Mouse (Mus musculus) olfactory bulb, adult 2 months (tissue): Measurements from ENCODE around the gene Lrrc59. TPM values are rescaled to one million over a fixed set of nuclear protein-coding genes. Genes with fewer than 3 reads are reported as not detected.
A peak's percentile ranks its signal among the peaks of the same experiment; 100 is the strongest.

Source experiments
- H3K27ac ChIP-seq: fragments of 200-500 bp; 2 replicates; pipeline ENCODE4 v1.5.1; 2012; ENCODE audit warnings: low read depth, low read length; ENCODE audit not compliant: insufficient read depth
- H3K4me1 ChIP-seq: fragments of 200-500 bp; 2 replicates; pipeline ENCODE4 v1.6.1; 2012; ENCODE audit warnings: low read length; ENCODE audit not compliant: control insufficient read depth, insufficient read depth
- H3K4me3 ChIP-seq: fragments of 200-500 bp; 2 replicates; pipeline ENCODE4 v1.5.1; 2012; ENCODE audit warnings: mild to moderate bottlenecking, low read depth, low read length, moderate library complexity; ENCODE audit not compliant: insufficient read depth
- CTCF ChIP-seq: fragments of 200-500 bp; IDR thresholded peaks from 2 replicates; pipeline ENCODE4 v1.5.1; 2012; ENCODE audit warnings: low read depth, mild to moderate bottlenecking, low read length, moderate library complexity; ENCODE audit not compliant: insufficient read depth
- POLR2A ChIP-seq: fragments of 200-500 bp; IDR thresholded peaks from 2 replicates; pipeline ENCODE4 v1.6.1; 2012; ENCODE audit warnings: mild to moderate bottlenecking, low read depth, low read length, moderate library complexity; ENCODE audit not compliant: insufficient read depth
- WGBS: fragments of 180-500 bp; shearing (Covaris S2); methylation state at CpG from one replicate; pipeline ENCODE4 v1.1.7; 2018; 5-methylcytosine and 5-hydroxymethylcytosine counted together
- polyA plus RNA-seq: library from polyadenylated mRNA; stranded (reverse); fragments of >200 nt; gene quantifications from 2 replicates; pipeline ENCODE4 v1.2.4, GENCODE M21; 2012; ENCODE audit warnings: low replicate concordance; ENCODE audit not compliant: missing spikeins, insufficient read depth, insufficient read length

Lrrc59 gene
- polyA plus RNA-seq, 1 experiment, result not detected

DNA sequence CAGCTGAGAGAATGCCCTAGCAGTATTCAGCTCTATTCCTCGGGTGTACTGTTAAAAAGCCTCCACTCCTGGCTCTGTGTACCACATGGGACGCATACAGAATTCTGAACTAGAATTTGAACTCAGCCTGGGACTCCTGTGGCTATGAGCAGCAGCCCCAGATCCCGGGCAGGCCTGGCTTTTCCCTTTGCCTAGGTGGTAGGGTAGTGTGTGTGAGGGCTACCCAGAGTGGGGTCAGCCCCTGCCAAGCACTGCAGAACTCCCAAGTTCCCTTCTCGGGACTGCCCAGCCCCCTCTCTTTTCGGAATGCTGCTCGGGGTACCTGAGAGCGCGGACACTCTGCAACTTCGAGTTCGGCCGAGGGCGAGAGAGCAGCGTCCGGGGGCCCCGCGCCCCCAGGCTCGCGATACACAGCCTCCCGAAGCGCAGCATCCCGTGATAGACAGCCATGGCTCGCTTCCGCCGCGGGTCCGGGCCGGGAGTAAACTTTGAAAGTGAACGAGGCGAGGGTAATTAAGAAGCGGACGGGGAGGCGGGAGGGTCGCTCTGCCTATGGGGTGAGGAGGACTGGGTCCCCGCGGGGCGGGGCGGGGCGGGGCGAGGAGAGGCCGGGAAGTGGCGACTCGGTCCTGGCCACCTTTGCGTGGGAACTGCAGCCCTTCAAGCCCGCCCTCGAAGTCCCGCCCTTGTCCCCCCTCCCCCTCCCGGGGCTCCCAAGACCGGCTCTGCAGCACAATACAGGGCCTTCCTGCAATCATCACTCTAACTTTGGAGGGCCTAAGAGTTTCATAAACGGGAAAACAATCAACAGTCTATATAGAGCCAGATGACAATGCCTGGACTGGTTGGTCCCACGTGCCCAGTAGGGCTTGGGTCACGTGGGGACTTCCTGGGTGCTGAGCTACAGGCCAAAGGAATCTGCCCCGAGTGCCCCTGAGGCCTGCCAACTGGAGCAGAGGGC, 28.0 kb upstream of the Lrrc59 start, which contains the start of gene Acsf2:
Gene Acsf2 (minus strand): TSS at position 551 of the 961 bp plus-strand sequence.
- Histone ChIP-seq H3K27ac (no peak within 1 kb of the TSS), H3K4me3 (peak within 1 kb of the TSS; percentile 41), H3K4me1 (peaks cover 4% of the 10 kb centered on the region)
- WGBS, result 2% methylated on average over 51 of the region's 52 CpGs
- TF ChIP-seq CTCF (no peak), POLR2A (no peak)

DNA sequence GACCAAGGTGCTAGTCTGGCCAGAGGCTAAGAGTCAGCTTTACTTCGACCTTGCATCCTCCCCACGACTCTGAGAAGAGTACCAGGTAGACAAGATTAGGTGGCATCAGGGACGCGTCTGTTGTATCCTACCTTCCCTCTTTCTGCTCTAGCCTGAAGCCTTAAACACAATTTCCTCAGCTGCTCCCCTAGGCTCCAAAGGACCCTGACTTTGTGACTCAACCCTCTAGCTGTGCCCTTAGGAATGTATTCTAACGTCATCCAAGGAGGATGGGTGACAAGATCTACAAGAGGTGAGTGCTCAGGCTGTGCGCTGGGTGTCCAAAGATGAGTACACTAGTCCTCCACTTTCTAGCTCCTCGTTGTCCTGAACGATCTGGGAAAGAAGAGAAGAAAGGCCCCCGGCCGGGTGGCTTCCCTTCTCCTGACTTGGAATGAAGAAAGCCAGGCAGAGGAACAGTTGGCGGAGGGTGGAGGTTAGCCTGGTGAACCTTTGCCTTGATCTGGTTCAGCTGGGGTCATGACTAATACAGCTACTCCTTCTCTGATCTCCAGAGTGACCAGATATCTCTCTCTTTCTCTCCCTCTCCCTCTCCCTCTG, 27.1 kb upstream of the Lrrc59 start:
- no peak overlapping the region for H3K4me3 ChIP-seq
- H3K27ac ChIP-seq, result no peak overlapping the region
- 78% methylated on average over 11 of the region's 11 CpGs for WGBS
- H3K4me1 ChIP-seq, result peaks cover 4% of the 10 kb centered on the region
- no peak for TF ChIP-seq CTCF
- TF ChIP-seq POLR2A, result no peak

DNA sequence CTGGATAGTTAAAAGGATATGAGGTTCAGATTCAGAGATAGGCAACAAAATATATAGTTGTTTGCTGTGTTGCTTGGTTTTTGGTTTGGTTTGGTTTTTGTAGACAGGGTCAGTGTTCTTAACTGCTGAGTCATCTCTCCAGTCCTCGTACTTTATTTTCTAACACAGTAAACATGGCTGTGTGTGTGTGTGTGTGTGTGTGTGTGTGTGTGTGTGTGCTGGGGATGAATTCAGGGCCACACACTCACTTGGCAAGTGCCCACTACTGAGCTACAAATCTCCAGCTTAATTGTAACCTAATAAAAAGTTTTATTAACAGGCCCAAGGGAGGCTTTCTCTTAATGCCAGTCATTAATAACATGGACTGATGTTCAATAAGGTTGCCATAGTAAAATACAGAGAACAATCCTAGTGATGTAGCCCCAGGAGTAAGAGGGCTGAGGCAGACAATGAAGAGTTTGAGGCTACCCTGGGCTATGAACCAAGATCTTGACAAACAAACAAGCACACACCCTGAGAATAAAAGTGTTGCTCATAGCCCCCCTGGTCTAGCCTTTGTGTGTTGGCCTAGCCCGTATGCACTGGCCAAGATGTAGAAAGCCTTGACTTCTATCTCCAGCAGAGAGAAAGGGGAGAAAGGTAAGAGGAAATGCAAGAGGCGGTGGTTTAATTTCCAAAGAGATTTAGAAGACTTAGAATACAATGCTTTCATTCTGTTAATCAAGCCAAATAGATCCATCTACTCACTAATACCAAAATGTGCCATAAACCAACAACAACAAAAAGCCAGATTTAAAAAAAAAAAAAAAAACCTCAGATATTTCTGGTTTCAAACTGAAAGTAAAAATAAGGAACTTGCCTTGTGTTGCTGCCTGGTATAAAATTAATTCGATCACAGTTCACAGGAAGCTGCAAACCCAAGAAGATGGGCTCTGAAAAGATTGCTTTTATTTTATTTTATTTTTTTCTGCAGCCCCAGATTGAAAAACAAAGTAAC, 18.5 kb upstream of the Lrrc59 start:
- 57% methylated on average over 4 of the region's 4 CpGs for WGBS
- Histone ChIP-seq H3K4me1 (no peaks in the 10 kb centered on the region), H3K27ac (no peak overlapping the region), H3K4me3 (no peak overlapping the region)
- TF ChIP-seq CTCF (no peak), POLR2A (no peak)

DNA sequence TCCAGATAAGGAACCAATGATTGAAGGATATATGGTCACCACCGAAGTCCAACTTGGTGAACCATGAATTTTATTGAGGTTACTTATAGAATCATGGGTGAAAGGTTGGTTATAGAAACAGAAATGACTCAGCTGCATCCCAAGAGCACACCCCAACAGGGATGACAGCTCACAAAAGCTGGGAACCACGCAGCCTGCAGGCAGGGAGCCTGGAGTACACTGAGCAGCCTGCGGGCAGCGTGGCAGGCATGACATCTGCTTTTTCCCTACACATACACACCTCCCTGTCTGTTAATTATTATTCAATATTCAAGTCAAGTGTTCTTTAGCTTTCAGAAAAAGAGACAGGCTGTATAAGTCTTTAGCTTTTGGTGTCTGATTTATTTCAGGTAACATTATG, 15.0 kb upstream of the Lrrc59 start:
- no peaks in the 10 kb centered on the region for H3K4me1 ChIP-seq
- TF ChIP-seq POLR2A (no peak), CTCF (no peak)
- WGBS, result 75% methylated on average over 4 of the region's 4 CpGs
- no peak overlapping the region for H3K4me3 ChIP-seq
- no peak overlapping the region for H3K27ac ChIP-seq

DNA sequence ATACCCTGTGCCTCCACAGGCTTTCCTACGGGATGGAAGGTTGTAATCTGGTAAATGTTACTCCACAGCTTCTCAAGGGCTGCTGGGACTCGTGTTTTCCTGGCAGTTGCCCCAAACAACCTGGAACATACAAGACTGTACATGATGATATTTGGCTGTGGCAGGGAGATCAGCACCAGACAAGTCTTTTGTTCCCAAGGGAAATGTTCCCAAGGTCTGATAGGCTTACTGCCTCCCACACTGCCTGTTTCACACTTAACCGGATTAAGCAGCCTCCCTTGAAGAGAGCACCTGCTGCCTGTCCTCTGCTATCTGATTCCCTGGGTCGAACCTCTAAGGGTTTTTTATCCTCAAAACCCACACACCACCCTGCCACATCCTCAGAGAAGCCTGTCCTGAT, 14.1 kb upstream of the Lrrc59 start:
- 16% methylated on average over 4 of the region's 4 CpGs for WGBS
- Histone ChIP-seq H3K4me3 (no peak overlapping the region), H3K27ac (no peak overlapping the region), H3K4me1 (no peaks in the 10 kb centered on the region)
- TF ChIP-seq POLR2A (no peak), CTCF (no peak)

DNA sequence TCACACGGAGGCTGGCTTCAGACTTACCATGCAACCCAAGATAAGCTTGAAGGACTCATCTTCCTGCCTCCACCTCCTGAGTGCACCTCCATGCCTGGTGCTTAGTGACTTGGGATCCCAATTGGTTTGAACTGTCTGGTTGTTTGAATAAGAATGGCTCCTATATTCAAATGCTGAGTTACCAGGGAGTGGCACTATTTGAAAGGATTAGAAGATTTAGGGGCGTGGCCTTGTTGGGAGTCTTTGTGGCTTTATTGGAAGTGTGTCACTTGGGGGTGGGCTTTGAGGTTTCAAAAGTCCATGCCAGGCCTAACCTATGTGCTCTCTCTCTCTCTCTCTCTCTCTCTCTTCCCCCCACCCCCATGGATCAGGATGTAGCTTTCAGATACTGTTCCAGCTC, 11.9 kb upstream of the Lrrc59 start:
- 97% methylated on average over 2 of the region's 2 CpGs for WGBS
- Histone ChIP-seq H3K4me3 (no peak overlapping the region), H3K4me1 (no peaks in the 10 kb centered on the region), H3K27ac (no peak overlapping the region)
- TF ChIP-seq POLR2A (no peak), CTCF (no peak)

DNA sequence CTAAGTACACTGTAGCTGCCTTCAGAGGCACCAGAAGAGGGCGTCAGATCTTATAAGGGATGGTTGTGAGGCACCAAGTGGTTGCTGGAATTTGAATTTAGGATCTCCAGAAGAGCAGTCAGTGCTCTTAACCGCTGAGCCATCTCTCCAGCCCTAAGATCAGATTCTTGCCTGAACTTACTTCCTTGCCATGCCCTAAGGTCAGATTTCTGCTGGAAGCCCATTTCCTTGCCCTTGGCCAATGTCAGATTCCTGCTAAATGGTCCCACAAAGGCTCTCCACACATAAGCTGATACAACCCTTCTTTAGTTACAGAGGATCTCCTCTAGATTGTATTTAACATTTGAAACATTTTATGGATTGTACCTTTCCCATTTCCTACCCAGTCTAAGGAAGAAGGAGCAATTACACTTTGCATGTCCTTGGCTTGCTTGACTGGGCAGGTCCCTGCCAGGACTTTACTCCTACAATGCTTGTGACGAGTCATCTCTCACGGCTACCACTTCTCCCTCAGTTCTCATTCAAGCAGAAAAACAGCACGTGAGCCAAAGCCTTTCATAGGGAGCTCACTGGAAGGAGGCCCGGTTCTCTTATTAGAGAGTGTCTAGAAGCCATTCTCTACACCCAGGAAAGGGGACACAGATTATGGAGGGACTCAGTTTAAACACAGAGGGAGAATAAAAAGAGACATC, 8.7 kb upstream of the Lrrc59 start:
- WGBS, result 36% methylated on average over 6 of the region's 6 CpGs
- no peaks in the 10 kb centered on the region for H3K4me1 ChIP-seq
- TF ChIP-seq POLR2A (no peak), CTCF (no peak)
- H3K4me3 ChIP-seq, result no peak overlapping the region
- no peak overlapping the region for H3K27ac ChIP-seq

DNA sequence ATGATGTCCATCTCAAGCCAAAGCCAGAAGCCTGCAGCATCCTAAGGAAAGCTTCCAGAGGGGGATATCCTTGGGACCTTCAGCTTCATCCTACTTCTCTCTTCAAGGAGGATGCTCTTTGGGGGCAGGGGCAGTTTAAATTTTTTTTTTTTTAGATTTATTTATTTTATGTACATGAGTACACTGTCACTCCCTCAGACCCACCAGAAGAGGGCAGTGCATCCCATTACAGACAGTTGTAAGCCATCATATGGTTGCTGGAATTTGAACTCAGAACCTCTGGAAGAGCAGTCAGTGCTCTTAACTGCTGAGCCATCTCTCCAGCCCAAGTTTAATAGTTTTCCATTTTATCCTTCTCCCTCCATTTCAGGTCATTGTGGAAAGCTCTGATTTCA, 8.1 kb upstream of the Lrrc59 start:
- no peak for TF ChIP-seq CTCF
- no peak for TF ChIP-seq POLR2A
- Histone ChIP-seq H3K4me3 (no peak overlapping the region), H3K27ac (no peak overlapping the region), H3K4me1 (no peaks in the 10 kb centered on the region)
